Mouse (Mus musculus) stomach, embryonic 16.5 days (tissue): ENCODE measurements around the gene Prkacb. TPM values are rescaled to one million over a fixed set of nuclear protein-coding genes. Genes with fewer than 3 reads are reported as not detected.

Experiments used
- ATAC-seq: fragments of 200-750 bp; cut with Nextera tagmentation; 2 replicates; pipeline ENCODE4 v1.8.0; 2017; ENCODE audit warnings: moderate number of reproducible peaks, moderate TSS enrichment; ENCODE audit not compliant: insufficient read depth, low FRiP score
- H3K27ac ChIP-seq: fragments of 300-500 bp; sonication (generic); 2 replicates; pipeline ENCODE4 v1.5.1; 2014; ENCODE audit warnings: low read length
- H3K27me3 ChIP-seq: fragments of 300-500 bp; sonication (generic); 2 replicates; pipeline ENCODE4 v1.6.1; 2014; ENCODE audit warnings: low read length, control low read depth, mixed read lengths; ENCODE audit not compliant: control insufficient read depth, insufficient read depth
- H3K36me3 ChIP-seq: fragments of 300-500 bp; sonication (generic); 2 replicates; pipeline ENCODE4 v1.6.1; 2014; ENCODE audit warnings: low read length; ENCODE audit not compliant: control insufficient read depth, insufficient read depth
- H3K4me1 ChIP-seq: fragments of 300-500 bp; sonication (generic); 2 replicates; pipeline ENCODE4 v1.6.1; 2014; ENCODE audit warnings: low read length, control low read depth, mixed read lengths; ENCODE audit not compliant: control insufficient read depth, insufficient read depth
- H3K4me2 ChIP-seq: fragments of 300-500 bp; sonication (generic); 2 replicates; pipeline ENCODE4 v1.6.1; 2014; ENCODE audit warnings: low read depth, low read length, mixed read lengths
- H3K4me3 ChIP-seq: fragments of 300-500 bp; sonication (generic); replicated peaks from 2 replicates; pipeline ENCODE4 v1.5.1; 2014; ENCODE audit warnings: mild to moderate bottlenecking, low read length
- H3K9ac ChIP-seq: fragments of 300-500 bp; sonication (generic); 2 replicates; pipeline ENCODE4 v1.6.1; 2014; ENCODE audit warnings: low read length
- H3K9me3 ChIP-seq: fragments of 300-500 bp; sonication (generic); replicated peaks from 2 replicates; pipeline ENCODE4 v1.6.1; 2016; ENCODE audit warnings: low read length, control low read depth; ENCODE audit not compliant: control insufficient read depth
- WGBS: fragments of 180-500 bp; shearing (Covaris S2); extraction: QIAGEN DNeasy Blood & Tissue Kit; methylation state at CpG from one replicate; pipeline ENCODE4 v1.1.7; 2014; 5-methylcytosine and 5-hydroxymethylcytosine counted together
- polyA plus RNA-seq: library from polyadenylated mRNA; unstranded; fragments of >200 nt; fragmentation: Nextera tagmentation; extraction: Ambion mirVana; gene quantifications from 2 replicates; pipeline ENCODE4 v1.2.1, GENCODE M21; 2015

The Prkacb gene
- polyA plus RNA-seq, 1 experiment from 2014 or later = 54.5 TPM

- Histone ChIP-seq H3K9ac (no peak overlapping the region), H3K4me1 (0 out of 2 replicates have a peak, but pooled peaks cover 2% of the 10 kb centered on the region), H3K4me2 (no peak overlapping the region), H3K4me3 (no peak overlapping the region), H3K27ac (no peak overlapping the region), H3K36me3 (no peaks in the 10 kb centered on the region), H3K9me3 (no peaks in the 10 kb centered on the region), H3K27me3 (no peaks in the 10 kb centered on the region)
- ATAC-seq = no peak
- 48% methylated on average over 6 of the region's 6 CpGs for WGBS
Measured at GRCm38 (mm10) chr3:146782548-146782947, 30.2 kb downstream of the Prkacb start.

- H3K9me3 ChIP-seq = no peaks in the 10 kb centered on the region
- 21% methylated on average over 11 of the region's 11 CpGs for WGBS
- no peak for ATAC-seq
- peak overlapping the region; percentile 41 for H3K4me2 ChIP-seq
- H3K4me1 ChIP-seq = 0 out of 2 replicates have a peak, but pooled peaks cover 2% of the 10 kb centered on the region
- peak overlapping the region; percentile 38 for H3K9ac ChIP-seq
- H3K36me3 ChIP-seq = no peaks in the 10 kb centered on the region
- H3K4me3 ChIP-seq = peak overlapping the region; percentile 22
- peak overlapping the region; percentile 73 for H3K27ac ChIP-seq
- H3K27me3 ChIP-seq = no peaks in the 10 kb centered on the region
Measured at GRCm38 (mm10) chr3:146781131-146781530, 31.7 kb downstream of the Prkacb start.

- no peak overlapping the region for H3K27ac ChIP-seq
- 0 out of 2 replicates have a peak, but pooled peaks cover 2% of the 10 kb centered on the region for H3K4me1 ChIP-seq
- H3K4me3 ChIP-seq = no peak overlapping the region
- H3K9me3 ChIP-seq = no peaks in the 10 kb centered on the region
- H3K36me3 ChIP-seq = no peaks in the 10 kb centered on the region
- H3K9ac ChIP-seq = no peak overlapping the region
- 65% methylated on average over 3 of the region's 3 CpGs for WGBS
- H3K27me3 ChIP-seq = no peaks in the 10 kb centered on the region
- no peak overlapping the region for H3K4me2 ChIP-seq
- ATAC-seq = no peak
Measured at GRCm38 (mm10) chr3:146780241-146780640, 32.5 kb downstream of the Prkacb start.

DNA sequence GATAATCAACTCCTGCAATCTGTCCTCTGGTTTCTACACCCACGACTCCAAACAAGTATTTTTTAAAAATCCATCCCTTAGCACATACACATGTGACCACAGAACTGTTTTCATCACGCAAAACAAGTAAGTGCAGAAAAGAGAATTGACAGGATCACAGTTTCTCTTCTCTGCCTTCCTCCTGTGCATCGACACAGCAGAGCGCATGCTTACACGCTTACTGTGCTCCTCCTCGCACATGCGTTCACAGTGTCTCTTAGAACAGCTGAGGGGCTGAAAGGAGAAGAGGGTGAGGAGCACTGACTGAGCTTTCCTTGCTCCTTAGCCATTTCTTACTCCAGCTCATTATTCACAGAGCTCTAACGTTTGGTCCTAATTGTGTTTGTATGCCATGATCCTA lies 33.9 kb downstream of the Prkacb start:
- 80% methylated on average over 8 of the region's 8 CpGs for WGBS
- Histone ChIP-seq H3K9ac (no peak overlapping the region), H3K4me2 (no peak overlapping the region), H3K27ac (no peak overlapping the region), H3K9me3 (no peaks in the 10 kb centered on the region), H3K4me1 (0 out of 2 replicates have a peak, but pooled peaks cover 2% of the 10 kb centered on the region), H3K27me3 (no peaks in the 10 kb centered on the region), H3K4me3 (no peak overlapping the region), H3K36me3 (no peaks in the 10 kb centered on the region)
- no peak for ATAC-seq

- Histone ChIP-seq H3K9ac (no peak overlapping the region), H3K4me3 (no peak overlapping the region), H3K27ac (no peak overlapping the region), H3K27me3 (no peaks in the 10 kb centered on the region), H3K9me3 (no peaks in the 10 kb centered on the region), H3K4me1 (0 out of 2 replicates have a peak, but pooled peaks cover 2% of the 10 kb centered on the region), H3K4me2 (no peak overlapping the region), H3K36me3 (no peaks in the 10 kb centered on the region)
- WGBS = 79% methylated on average over 2 of the region's 2 CpGs
- no peak for ATAC-seq
Measured at GRCm38 (mm10) chr3:146778451-146778850, 34.3 kb downstream of the Prkacb start.

DNA sequence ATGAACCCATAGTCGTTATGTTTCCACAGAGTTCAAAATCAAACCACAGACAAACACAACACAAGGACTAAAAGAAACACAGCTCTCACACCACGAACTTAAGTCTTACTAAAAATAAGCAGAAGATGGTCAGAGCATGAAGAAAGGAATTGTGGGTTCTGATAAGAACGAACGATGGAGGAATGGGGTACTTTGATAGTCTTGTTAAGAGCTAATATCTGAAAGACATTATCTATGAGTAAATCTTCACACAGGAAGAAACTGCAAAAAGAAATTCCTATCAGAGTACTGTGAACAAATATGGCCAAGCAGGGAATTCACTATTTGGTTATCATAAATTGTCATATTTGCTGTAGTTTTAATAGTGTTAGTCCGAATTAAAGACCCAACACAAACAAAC lies 36.1 kb downstream of the Prkacb start:
- no peak overlapping the region for H3K4me2 ChIP-seq
- H3K9ac ChIP-seq = no peak overlapping the region
- H3K27me3 ChIP-seq = no peaks in the 10 kb centered on the region
- WGBS = 77% methylated on average over 5 of the region's 5 CpGs
- H3K9me3 ChIP-seq = no peaks in the 10 kb centered on the region
- no peak for ATAC-seq
- no peak overlapping the region for H3K4me3 ChIP-seq
- H3K27ac ChIP-seq = no peak overlapping the region
- H3K4me1 ChIP-seq = 0 out of 2 replicates have a peak, but pooled peaks cover 2% of the 10 kb centered on the region
- no peaks in the 10 kb centered on the region for H3K36me3 ChIP-seq

GRCm38 (mm10) chr3:146770853-146771252 lies 41.9 kb downstream of the Prkacb start:
- H3K4me2 ChIP-seq = peak overlapping the region; percentile 57; the same call in 1 of the 2 replicates
- no peaks in the 10 kb centered on the region for H3K9me3 ChIP-seq
- H3K9ac ChIP-seq = no peak overlapping the region
- no peaks in the 10 kb centered on the region for H3K36me3 ChIP-seq
- no peak overlapping the region for H3K4me3 ChIP-seq
- no peaks in the 10 kb centered on the region for H3K27me3 ChIP-seq
- no peak for ATAC-seq
- H3K4me1 ChIP-seq = peaks cover 11% of the 10 kb centered on the region
- H3K27ac ChIP-seq = no peak overlapping the region
- 73% methylated on average over 2 of the region's 2 CpGs for WGBS

GRCm38 (mm10) chr3:146769940-146770659 lies 42.7 kb downstream of the Prkacb start:
- Histone ChIP-seq H3K4me2 (peak overlapping the region; percentile 57), H3K36me3 (no peaks in the 10 kb centered on the region), H3K4me3 (peak overlapping the region; percentile 17), H3K27me3 (no peaks in the 10 kb centered on the region), H3K4me1 (peaks cover 11% of the 10 kb centered on the region), H3K9me3 (no peaks in the 10 kb centered on the region), H3K27ac (no peak overlapping the region; the same call in 1 of the 2 replicates), H3K9ac (0 out of 2 replicates have a peak overlapping the region, but pooled peaks have one; percentile 10)
- 18% methylated on average over 17 of the region's 17 CpGs for WGBS
- ATAC-seq = peak; percentile 40; the same call in 1 of the 2 replicates

DNA sequence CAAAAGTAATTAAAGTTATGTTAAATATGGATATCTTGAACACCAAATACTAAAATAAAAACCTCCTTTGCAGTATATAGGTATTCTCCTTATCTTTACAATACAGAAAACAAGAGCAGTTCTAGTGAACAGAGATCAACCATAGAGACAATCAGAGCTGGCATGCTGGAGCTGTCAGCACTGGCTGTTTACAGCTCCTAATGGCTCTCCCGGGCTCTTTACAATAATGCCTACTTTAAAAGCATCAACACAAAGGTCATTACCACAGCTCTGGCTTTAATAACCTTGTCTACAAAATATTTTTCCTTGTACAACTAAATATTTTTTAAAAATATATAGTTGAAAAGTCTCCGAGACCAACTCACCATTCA lies 43.2 kb downstream of the Prkacb start:
- Histone ChIP-seq H3K9ac (no peak overlapping the region), H3K27ac (no peak overlapping the region), H3K9me3 (no peaks in the 10 kb centered on the region), H3K4me1 (peaks cover 11% of the 10 kb centered on the region), H3K4me3 (peak overlapping the region; percentile 17), H3K36me3 (no peaks in the 10 kb centered on the region), H3K4me2 (peak overlapping the region; percentile 57), H3K27me3 (no peaks in the 10 kb centered on the region)
- ATAC-seq = no peak
- WGBS = 43% methylated on average over 2 of the region's 2 CpGs
